Mouse (Mus musculus): ENCODE measurements at regions not wholly inside any gene's neighbourhood (a gene's known extent, or its start where the extent isn't known, plus 50 kb on each side); places are given as distances from the start of the nearest gene placed in this dataset.

DNA sequence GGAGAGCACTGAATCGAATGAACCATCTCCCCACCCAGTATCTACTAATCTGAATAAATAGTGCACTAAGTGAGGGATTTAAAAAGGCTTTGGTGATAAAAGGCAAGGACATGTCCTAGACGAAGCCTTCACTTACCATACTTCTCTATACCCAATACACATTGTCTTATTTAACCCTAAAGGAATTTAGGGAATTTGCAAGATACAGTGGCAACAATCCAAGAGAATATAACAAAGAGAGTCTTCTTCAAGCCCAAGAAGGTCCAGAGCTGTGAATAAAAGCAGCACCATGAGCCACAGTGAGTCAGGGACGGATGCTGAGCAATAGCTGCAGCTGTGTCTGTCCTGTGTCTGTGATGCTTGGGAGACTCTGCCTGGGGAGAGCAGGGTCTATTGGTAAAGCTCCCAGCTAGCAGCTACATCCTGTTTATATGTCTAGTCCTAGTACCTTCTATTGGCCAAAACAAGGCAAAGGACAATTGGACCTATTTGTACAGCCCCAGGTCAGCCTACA lies 82.4 kb downstream of the Ttc32 start:
- no peak for TF ChIP-seq CTCF (IDR thresholded peaks at IDR 0.05; ENCODE audit: borderline replicate concordance, extremely low read depth, insufficient read depth, insufficient read length)
- no peak for TF ChIP-seq POLR2A (IDR thresholded peaks at IDR 0.05; ENCODE audit: borderline replicate concordance, extremely low read depth, insufficient read depth, insufficient read length, poor library complexity, severe bottlenecking)
